Mouse (Mus musculus) cerebellum, adult 8-10 months (tissue): ENCODE data around the gene Tmcc2.

Experiments
- DNase-seq: peaks from one replicate; pipeline ENCODE4 v3.0.0; 2022

The Tmcc2 gene

GRCm38 (mm10) chr1:132389886-132390585 lies 1.0 kb downstream of the Tmcc2 start:
- peak; percentile 89 for DNase-seq

GRCm38 (mm10) chr1:132388813-132389803 lies 2.0 kb downstream of the Tmcc2 start:
- DNase-seq: peak; percentile 28

- DNase-seq: peak; percentile 54
Measured at GRCm38 (mm10) chr1:132387943-132388342, 3.1 kb downstream of the Tmcc2 start.

GRCm38 (mm10) chr1:132386266-132386665 lies 4.8 kb downstream of the Tmcc2 start:
- peak; percentile 30 for DNase-seq

- peak; percentile 36 for DNase-seq
Measured at GRCm38 (mm10) chr1:132385711-132386110, 5.4 kb downstream of the Tmcc2 start.

GRCm38 (mm10) chr1:132385266-132385665 lies 5.8 kb downstream of the Tmcc2 start:
- DNase-seq: peak; percentile 23

- peak; percentile 47 for DNase-seq
Measured at GRCm38 (mm10) chr1:132384001-132384554, 7.0 kb downstream of the Tmcc2 start.

- peak; percentile 69 for DNase-seq
Measured at GRCm38 (mm10) chr1:132381929-132382328, 9.2 kb downstream of the Tmcc2 start.

GRCm38 (mm10) chr1:132380550-132381100 lies 10.5 kb downstream of the Tmcc2 start:
- peak; percentile 41 for DNase-seq

- DNase-seq: peak; percentile 5
Measured at GRCm38 (mm10) chr1:132377811-132378210, 13.3 kb downstream of the Tmcc2 start.

GRCm38 (mm10) chr1:132377055-132377365 lies 14.1 kb downstream of the Tmcc2 start:
- DNase-seq: no peak

- no peak for DNase-seq
Measured at GRCm38 (mm10) chr1:132376211-132377054, 14.6 kb downstream of the Tmcc2 start.

- no peak for DNase-seq
Measured at GRCm38 (mm10) chr1:132375256-132375655, 15.8 kb downstream of the Tmcc2 start.

GRCm38 (mm10) chr1:132374873-132375244 lies 16.2 kb downstream of the Tmcc2 start:
- DNase-seq: no peak

- no peak for DNase-seq
Measured at GRCm38 (mm10) chr1:132374140-132374872, 16.8 kb downstream of the Tmcc2 start.

- DNase-seq: no peak
Measured at GRCm38 (mm10) chr1:132372896-132373534, 18.1 kb downstream of the Tmcc2 start.

- DNase-seq: no peak
Measured at GRCm38 (mm10) chr1:132372354-132372753, 18.7 kb downstream of the Tmcc2 start.

GRCm38 (mm10) chr1:132371298-132372081 lies 19.6 kb downstream of the Tmcc2 start:
- DNase-seq: no peak

- DNase-seq: no peak
Measured at GRCm38 (mm10) chr1:132370681-132371173, 20.4 kb downstream of the Tmcc2 start.
